Mouse (Mus musculus): ENCODE data around the gene Tmem115. TPM values are rescaled to one million over a fixed set of nuclear protein-coding genes. Genes with fewer than 3 reads are reported as not detected.
"Not testable (repeated sequence)": the region's sequence is repeated elsewhere in the genome, so short reads cannot be mapped to it uniquely, and the experiment has no call there.

Tmem115 gene
- total RNA-seq, 2 experiments from 2014 or later, result 18.4 to 19.9 TPM

DNA sequence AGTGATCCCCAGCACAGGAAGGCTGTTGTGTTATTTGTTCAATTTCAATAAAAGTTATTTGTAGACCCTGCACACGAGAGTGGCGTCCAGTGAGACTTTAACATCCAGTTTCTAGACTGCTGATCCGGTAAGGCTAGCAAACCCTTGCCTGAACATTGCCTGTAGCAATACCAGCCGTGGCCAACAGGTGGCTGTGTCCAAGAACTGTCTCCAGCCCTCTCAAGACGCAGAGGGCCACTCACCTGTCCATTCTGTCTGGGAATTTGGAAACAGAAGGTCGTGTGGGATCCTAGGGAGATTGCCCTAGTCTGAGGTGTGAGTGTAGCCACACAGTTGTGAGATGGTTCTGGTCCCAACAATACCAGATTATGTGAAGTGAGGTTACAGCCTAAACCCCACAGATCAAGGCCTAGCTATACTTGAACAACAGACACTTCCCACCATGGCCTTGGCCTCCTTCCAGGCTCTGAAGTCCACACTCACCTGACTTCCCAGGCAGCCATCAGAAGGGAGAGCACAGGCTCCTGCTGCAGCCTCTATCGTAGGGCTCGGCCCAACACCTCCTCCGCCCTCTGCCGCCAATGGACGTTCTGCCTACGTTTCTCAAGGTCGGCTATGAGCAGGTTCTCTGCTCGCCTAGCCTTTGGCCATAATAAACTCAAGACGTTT, 32.4 kb downstream of the Tmem115 start:
- intact Hi-C loops (cut with DNase I; ENCODE audit: low total_unique reads), result no loop called here
- DNase-seq, result peak; percentile 80

DNA sequence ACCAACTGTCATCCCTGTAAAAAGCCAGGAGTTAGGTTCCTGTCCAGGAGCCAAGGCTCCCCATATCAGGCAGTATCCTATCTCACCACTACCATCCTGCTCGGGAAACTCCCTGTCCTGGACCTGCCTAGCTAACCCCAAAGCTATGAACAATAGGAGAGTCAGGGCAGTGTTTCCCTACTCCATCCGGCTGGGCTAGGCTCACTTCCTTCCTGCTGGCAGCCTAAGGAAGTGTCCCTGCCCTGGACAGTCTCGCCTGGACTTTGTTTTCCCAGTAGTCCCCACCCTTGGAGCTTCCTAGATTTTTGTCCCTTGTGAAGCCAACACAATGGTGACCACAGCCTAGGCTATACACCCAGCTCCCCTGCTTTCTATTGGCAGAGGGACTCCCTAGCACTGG, 33.1 kb downstream of the Tmem115 start:
- DNase-seq, result no peak
- intact Hi-C loops (cut with DNase I; ENCODE audit: low total_unique reads), result no loop called here

DNA sequence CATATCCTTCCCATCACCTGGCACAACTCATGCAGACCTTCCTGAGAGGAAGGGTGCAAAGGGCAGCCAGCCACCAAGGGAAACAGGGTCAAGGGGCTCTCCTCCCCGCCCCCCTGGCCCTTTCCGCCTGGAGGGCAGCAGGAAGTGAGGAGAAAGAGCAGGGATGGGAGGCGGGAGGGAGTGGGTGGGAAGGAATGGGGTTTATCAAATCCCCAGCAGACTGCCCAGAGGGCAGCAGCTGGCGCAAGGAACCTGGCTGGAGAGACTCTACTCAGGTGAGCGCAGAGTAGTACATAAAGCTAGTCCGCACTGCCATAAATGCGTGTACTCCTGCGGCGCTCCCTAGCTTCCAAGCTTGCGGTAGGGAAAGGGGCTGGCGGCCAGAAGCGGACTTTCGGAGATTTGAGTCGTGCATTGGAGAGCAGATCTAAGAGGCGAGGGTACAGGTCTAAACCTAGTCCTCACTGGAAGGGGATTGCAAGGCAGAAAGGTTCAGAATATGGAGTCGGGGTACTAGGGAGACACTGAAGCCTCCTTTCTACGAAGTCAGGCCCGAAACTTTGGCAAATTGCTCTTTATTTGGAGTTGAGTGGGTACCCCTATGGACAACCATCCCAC, 34.1 kb downstream of the Tmem115 start, which contains the start of gene Hyal2:
Gene Hyal2 (plus strand): TSS at position 244 of the 618 bp plus-strand sequence.
- no peak for DNase-seq
- intact Hi-C loops (cut with DNase I; ENCODE audit: low total_unique reads), result no loop called here

DNA sequence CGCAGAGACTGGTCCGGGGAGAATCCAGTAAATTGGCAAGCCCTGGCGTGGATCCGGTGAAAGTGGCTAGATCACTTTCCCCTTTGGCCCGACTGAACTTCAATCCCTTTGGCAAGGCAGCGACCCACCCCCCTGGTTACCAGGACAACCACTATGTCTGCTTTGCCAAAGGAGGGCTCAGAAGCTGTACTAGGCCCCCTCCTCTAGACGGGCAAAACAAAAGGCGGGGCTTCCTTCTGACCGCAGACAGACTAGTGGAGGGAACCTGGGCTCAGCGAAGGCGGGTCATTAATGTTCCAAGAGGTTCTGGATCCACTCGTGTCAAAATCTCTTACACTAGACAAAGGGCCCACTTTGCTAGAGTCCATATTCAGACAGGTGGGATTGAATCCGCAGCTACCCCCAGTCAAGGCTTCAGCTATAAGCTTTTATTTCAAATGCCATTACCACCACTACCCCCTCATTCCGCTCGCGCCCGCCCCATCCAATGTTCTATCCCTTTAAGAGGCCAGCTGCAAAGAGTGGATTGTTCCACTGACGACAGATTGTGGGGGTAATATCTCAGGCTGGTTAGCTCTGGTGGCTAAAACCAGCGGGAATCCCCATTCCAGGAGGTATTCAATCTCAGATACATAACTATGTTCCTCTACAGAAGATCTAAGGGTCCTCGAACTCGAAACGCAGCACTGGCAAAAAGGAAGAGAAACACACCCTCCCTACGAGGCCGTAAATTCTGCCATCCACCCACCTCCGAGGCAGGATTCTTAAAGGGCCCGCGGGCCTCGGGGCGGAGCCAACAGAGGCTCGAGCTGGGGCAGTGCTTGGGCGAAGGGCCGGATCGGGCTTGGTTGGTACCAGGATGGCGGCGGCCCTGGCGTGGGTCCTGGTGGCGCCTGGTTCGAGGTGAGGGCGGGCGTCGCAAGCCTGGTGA, 34.9 kb downstream of the Tmem115 start:
- intact Hi-C loops (cut with DNase I; ENCODE audit: low total_unique reads), result no loop called here
- DNase-seq, result peak; percentile 85

DNA sequence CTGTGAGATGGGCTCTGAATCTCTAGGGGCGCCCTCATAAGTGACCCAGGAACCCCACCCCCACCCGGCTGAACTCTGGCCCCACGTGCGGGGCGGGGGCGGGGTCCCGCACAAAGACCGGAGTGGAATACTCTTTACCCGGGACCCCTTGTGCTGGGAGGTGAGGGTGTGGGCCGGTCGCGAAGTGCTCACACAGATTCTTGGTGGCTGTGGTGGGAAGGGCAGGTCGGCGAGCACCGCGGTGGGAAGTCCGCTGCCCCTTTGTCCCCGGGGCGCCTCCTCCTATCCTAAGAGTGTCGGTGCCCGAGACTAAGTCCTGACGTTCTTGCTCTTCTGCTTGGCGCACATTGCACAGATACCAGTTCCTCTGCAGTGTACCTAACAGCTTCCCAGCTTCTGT, 35.5 kb downstream of the Tmem115 start:
- intact Hi-C loops (cut with DNase I; ENCODE audit: low total_unique reads), result no loop called here
- DNase-seq, result no peak

DNA sequence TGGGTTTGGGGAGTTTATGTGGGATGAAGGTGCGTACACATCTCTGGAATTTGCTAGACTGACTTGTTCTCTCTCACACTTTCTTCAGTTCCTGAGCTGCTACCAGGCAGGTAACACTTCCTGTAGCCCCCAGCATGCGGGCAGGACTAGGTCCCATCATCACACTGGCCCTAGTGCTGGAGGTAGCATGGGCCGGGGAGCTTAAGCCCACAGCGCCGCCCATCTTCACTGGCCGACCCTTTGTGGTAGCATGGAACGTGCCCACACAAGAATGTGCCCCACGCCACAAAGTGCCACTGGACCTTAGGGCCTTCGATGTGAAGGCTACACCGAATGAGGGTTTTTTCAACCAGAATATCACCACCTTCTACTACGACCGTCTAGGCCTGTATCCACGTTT, 36.3 kb downstream of the Tmem115 start:
- intact Hi-C loops (cut with DNase I; ENCODE audit: low total_unique reads), result no loop called here
- no peak for DNase-seq

DNA sequence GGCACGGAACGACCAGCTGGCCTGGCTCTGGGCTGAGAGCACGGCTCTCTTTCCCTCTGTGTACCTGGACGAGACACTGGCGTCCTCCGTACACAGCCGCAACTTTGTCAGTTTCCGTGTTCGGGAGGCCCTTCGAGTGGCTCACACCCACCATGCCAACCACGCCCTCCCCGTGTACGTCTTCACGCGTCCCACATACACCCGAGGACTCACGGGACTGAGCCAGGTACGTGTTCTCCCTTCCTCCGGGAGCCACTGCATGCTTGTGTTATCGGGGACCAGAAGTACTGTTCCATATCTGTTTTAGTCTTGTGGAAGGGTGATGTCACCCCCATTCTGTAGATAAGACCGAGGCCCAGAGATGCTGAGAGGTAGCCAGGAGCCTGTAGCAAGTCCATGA, 37.1 kb downstream of the Tmem115 start:
- intact Hi-C loops (cut with DNase I; ENCODE audit: low total_unique reads), result no loop called here
- DNase-seq, result no peak

DNA sequence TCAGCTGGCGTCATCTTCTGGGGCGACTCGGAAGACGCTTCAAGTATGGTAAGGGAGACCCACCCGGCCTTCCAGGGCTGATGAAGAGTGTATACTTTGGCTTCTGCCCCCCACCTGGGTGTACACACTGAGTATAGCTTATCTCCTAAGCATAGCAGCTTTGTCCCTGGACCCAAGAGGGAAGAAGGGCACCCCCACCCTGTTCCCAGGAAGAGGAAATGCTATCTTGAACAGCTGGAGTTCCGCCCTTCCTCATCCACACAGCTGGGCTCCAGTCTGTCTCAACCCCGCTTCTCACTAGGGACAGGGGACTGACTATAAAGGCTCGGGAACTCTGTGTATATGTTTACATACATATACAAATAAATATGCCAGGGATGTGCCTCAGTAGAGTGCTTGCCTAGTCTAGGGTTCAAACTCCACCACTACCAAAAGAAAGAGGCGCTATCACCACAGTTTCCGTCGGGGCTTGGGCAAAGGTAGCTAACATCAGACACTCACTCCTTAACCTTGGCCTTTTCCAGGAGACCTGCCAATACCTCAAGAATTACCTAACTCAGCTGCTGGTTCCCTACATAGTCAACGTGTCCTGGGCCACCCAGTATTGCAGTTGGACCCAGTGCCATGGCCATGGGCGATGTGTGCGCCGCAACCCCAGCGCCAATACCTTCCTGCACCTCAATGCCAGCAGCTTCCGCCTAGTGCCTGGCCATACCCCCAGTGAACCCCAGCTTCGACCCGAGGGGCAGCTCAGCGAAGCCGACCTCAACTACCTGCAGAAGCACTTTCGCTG, 38.0 kb downstream of the Tmem115 start:
- DNase-seq, result no peak
- intact Hi-C loops (cut with DNase I; ENCODE audit: low total_unique reads), result no loop called here

DNA sequence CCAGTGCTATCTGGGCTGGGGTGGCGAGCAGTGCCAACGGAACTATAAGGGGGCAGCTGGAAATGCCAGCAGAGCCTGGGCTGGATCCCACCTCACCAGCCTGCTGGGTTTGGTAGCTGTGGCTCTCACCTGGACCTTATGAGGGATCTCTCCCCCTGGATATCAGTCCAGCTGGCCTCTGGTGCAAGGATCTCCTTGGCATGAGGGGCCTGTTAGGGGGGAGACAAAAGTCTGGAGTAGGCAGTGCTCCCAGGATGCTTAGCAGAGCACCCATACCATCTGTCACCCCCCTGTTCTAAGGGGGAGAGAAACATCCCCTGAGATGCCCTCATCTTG, 38.5 kb downstream of the Tmem115 start:
- DNase-seq, result no peak

DNA sequence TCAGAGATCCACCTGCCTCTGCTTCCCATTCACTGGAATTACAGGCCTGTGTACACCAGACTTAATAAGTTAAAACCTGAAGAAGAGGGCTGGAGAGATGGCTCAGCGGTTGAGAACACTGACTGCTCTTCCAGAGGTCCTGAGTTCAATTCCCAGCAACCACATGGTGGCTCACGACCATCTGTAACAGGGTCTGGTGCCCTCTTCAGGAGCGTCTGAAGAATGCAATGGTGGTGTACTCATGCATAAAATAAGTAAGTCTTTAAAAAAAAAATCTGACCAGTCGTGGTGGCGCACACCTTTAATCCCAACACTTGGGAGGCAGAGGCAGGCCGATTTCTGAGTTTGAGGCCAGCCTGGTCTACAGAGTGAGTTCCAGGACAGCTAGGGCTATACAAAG, 40.0 kb downstream of the Tmem115 start:
- DNase-seq; intact Hi-C loops (cut with DNase I; ENCODE audit: low total_unique reads): not testable (repeated sequence)

More for the DNA sequence above, 38.5 kb downstream of the Tmem115 start:
- intact Hi-C loops (cut with DNase I; ENCODE audit: low total_unique reads), result no loop called here

DNA sequence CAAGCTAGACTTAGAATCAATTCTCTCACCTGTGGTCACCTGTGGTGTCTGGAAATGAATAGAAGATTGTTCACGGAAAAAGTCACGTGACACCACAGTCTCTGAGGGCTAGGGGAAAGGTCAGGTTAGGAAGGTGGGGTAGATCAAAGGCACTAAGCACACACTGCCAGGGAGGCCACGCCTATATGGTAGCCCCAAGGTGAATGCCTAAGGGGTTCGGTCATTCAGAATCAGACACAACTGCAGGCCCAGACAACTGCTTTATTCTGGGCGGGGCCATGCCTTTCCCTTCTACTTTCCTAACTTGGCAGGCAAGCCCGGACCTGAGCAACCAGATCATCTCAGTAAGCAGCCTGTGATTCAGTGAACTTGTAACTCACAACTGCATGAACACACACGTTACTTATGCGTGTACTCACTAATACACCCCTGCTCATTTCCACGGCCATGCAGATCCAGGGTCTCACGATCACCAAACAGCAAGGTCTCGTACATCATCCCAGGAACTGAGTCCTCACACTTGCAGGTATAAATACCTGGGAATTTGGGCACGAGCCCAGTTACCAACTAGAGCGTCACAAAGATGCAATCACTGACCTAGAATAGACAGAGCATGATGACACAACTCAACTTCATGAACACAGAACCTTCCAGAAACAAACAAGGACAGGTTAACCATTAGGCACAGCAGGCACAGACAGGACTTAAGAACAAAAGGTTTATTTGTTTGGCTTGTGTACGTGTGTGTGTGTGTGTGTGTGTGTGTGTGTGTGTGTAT, 42.0 kb downstream of the Tmem115 start:
- DNase-seq, result no peak
- intact Hi-C loops (cut with DNase I; ENCODE audit: low total_unique reads), result no loop called here

DNA sequence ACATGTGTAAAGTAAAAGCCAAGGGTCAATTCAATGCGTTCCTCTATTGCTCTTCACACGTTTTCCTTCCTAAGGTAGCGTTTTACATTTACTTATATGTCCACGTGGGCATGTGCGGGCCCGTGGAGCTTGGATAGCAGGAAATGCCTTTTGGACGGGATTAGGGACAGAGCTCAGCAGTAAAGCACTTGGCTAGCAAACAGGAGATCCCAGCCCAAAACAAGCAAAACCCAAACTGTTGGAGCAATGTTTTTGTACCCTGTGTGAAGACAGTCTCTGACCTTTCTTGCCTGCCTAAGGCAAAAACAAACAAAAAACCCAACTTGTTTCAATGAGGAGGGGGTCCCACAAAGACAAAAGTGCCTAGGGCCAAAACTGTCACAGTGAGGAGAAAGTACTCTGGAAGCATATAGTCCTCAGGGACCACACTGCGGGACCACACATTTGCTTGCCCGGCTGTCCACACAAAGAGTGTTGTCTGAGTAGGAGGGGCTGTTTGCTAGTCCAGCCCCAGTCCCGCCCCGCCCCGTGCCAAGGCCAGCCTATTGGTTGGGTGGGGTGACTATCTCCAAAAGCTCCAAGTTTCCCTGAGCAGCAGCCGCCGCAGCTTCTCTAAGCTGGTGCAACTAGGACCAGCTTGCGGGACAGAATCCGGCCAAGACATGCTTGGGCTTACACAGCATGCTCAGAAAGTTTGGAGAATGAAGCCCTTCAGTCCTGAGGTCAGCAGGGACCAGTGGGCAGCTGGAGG, 42.8 kb downstream of the Tmem115 start, which contains the start of gene Hyal1:
Gene Hyal1 (plus strand): TSS at position 571 of the 751 bp plus-strand sequence.
- peak; percentile 91 for DNase-seq
- intact Hi-C loops (cut with DNase I; ENCODE audit: low total_unique reads), result no loop called here

DNA sequence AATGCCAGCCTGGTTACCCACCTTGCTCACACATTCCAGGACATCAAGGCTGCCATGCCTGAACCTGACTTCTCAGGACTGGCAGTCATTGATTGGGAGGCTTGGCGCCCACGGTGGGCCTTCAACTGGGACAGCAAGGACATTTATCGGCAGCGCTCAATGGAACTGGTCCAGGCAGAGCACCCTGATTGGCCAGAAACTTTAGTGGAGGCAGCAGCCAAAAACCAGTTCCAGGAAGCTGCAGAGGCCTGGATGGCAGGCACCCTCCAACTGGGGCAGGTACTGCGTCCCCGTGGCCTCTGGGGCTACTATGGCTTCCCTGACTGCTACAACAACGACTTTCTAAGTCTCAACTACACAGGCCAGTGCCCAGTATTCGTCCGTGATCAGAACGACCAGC, 44.1 kb downstream of the Tmem115 start:
- intact Hi-C loops (cut with DNase I; ENCODE audit: low total_unique reads), result no loop called here
- no peak for DNase-seq

DNA sequence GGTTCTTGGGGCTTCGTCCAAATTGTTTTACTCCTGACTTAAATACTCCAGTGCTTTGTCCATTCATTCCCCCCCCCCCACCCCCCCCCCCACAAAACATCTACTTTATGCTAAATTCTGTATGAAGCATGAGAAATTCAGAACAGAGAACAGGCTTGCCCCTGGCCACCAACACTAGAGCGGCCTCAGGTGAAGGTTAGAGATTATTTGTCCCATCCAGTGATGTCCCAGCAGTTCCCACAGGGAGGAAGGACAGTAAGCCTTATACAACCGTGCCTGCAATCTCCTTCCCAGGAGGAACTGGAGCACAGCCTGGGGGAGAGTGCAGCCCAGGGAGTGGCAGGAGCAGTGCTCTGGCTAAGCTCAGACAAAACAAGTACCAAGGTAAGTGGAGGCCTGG, 44.8 kb downstream of the Tmem115 start, which contains the start of gene Naa80:
Gene Naa80 (plus strand): TSS at position 301 of the 400 bp plus-strand sequence.
- no peak for DNase-seq
- intact Hi-C loops (cut with DNase I; ENCODE audit: low total_unique reads), result no loop called here

DNA sequence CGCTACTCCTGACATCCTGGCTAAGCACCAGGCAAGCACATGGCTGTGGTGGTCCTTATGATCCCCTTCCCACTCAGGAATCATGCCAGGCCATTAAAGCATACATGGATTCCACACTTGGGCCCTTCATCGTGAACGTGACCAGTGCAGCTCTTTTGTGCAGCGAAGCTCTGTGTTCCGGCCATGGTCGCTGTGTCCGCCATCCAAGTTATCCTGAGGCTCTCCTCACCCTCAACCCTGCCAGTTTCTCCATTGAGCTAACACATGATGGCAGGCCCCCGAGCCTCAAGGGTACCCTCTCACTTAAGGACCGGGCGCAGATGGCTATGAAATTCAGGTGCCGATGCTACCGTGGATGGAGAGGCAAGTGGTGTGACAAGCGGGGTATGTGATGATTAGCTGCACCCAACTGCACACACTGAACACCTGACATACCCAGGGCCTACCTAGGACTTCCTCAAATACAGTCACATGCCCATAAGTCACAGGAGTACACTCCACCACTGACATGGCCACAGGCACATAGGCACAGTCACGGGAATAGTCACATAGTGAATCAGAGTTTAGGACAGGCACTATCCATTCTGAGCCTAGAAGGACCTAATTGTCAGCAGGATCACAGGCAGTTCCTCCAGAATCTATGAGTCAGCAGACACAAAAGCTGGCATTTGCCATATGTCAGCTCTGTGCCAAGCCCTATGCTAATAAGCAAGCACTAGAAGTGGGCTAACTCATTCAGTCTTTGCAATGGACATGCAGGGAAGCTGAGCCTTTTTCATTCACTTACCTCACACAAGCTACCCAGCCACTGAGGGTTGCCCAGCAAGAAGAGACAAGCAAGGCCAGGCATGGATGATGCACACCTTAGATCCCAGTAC, 45.5 kb downstream of the Tmem115 start:
- intact Hi-C loops (cut with DNase I; ENCODE audit: low total_unique reads), result no loop called here
- DNase-seq, result no peak

DNA sequence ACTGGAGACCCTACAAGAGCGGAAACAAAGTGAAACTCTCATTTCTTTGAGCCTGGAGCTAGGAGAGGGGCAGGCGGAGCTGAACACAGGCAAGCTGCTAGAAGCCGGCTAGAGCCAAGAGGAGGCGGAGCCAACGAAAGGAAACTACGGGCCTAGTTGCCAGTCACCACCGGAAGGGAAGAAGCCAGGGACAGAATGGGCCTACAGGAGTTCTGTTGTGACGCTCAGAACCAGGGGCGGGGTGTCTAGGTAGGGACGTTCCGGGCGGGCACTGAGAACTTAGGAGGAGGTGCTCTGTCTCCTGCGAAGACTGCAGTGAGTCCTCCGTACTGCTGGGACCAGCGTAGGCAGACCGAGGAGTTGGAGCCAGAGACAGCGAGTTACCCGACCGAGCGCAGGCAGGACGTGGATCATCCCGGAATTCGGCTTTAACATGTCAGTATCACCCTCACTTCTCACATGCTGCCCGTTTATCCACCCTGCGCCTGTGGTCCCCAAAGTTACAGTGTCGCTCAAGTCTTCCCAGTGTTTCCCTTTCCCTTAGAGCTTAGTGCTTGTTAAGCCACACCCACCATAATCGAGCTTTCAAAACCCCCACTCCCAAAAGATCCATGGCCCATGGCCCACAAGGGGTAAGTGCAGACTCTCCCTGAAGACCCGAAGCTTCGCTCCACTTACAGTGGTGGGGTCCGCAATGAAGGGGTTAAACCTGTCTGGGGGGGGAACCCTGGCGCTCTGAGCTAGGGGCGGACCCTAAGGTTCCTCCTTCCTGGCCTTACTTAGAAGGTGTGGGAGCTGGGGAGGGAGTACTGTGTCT, 47.0 kb downstream of the Tmem115 start, which contains the start of gene Hyal3:
Gene Hyal3 (plus strand): TSS at position 318 of the 817 bp plus-strand sequence.
- intact Hi-C loops (cut with DNase I; ENCODE audit: low total_unique reads), result no loop called here
- DNase-seq, result peak; percentile 91

Measured in gastrocnemius, postnatal 14 days (tissue).